Mouse (Mus musculus) olfactory bulb, adult 2 months (tissue): Measurements from ENCODE around the gene Cyp2j6. TPM values are rescaled to one million over a fixed set of nuclear protein-coding genes. Genes with fewer than 3 reads are reported as not detected.

Experiments used
- H3K27ac ChIP-seq: fragments of 200-500 bp; 2 replicates; pipeline ENCODE4 v1.5.1; 2012; ENCODE audit warnings: low read depth, low read length; ENCODE audit not compliant: insufficient read depth
- H3K4me1 ChIP-seq: fragments of 200-500 bp; 2 replicates; pipeline ENCODE4 v1.6.1; 2012; ENCODE audit warnings: low read length; ENCODE audit not compliant: control insufficient read depth, insufficient read depth
- H3K4me3 ChIP-seq: fragments of 200-500 bp; 2 replicates; pipeline ENCODE4 v1.5.1; 2012; ENCODE audit warnings: mild to moderate bottlenecking, low read depth, low read length, moderate library complexity; ENCODE audit not compliant: insufficient read depth
- CTCF ChIP-seq: fragments of 200-500 bp; IDR thresholded peaks from 2 replicates; pipeline ENCODE4 v1.5.1; 2012; ENCODE audit warnings: low read depth, mild to moderate bottlenecking, low read length, moderate library complexity; ENCODE audit not compliant: insufficient read depth
- POLR2A ChIP-seq: fragments of 200-500 bp; IDR thresholded peaks from 2 replicates; pipeline ENCODE4 v1.6.1; 2012; ENCODE audit warnings: mild to moderate bottlenecking, low read depth, low read length, moderate library complexity; ENCODE audit not compliant: insufficient read depth
- WGBS: fragments of 180-500 bp; shearing (Covaris S2); methylation state at CpG from one replicate; pipeline ENCODE4 v1.1.7; 2018; 5-methylcytosine and 5-hydroxymethylcytosine counted together
- polyA plus RNA-seq: library from polyadenylated mRNA; stranded (reverse); fragments of >200 nt; gene quantifications from 2 replicates; pipeline ENCODE4 v1.2.4, GENCODE M21; 2012; ENCODE audit warnings: low replicate concordance; ENCODE audit not compliant: missing spikeins, insufficient read depth, insufficient read length

Gene Cyp2j6
- polyA plus RNA-seq, 1 experiment, result not detected

DNA sequence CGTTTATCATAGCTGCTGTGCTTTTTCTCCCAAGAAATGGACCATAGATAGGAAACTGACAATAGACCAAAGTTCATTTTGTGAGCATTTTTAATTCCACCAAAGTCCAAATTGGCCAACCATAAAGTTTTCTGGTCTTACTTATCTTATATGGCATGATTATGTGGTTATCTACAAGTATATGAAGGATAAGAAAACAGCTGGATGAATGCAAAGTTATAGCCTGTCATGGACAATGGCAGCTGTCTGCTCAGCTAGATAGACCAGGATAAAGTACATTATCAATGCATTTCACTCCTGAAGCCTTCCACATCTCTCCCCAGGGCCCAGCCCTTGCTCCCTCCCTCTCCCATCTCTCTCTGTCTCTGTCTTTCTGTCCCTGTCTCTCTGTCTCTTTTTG is 7.0 kb upstream of the Cyp2j6 start:
- no peaks in the 10 kb centered on the region for H3K4me1 ChIP-seq
- no peak for TF ChIP-seq CTCF
- no peak for TF ChIP-seq POLR2A
- 90% methylated on average over 1 of the region's 1 CpGs for WGBS
- H3K27ac ChIP-seq, result no peak overlapping the region
- no peak overlapping the region for H3K4me3 ChIP-seq

DNA sequence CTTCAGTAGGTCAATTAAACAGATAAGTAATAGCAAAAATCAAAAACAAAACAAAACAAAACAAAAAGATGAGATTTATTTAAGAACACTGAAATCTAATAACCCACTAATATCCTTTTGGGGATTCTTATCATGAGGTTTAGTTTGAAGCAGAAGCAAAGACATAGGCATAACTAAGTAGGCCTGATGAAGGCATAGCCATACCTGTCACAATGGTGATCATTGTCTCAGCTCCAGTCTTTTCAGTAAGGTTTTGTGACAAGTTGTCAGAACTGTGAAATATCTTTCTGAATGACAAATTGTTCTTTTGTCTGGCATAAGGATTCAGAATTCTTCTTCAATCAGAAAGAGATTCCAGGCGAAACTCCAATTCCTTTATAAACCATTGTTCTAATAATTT is 6.3 kb upstream of the Cyp2j6 start:
- Histone ChIP-seq H3K27ac (no peak overlapping the region), H3K4me1 (no peaks in the 10 kb centered on the region), H3K4me3 (no peak overlapping the region)
- TF ChIP-seq POLR2A (no peak), CTCF (no peak)
- WGBS, result 96% methylated on average over 1 of the region's 1 CpGs

DNA sequence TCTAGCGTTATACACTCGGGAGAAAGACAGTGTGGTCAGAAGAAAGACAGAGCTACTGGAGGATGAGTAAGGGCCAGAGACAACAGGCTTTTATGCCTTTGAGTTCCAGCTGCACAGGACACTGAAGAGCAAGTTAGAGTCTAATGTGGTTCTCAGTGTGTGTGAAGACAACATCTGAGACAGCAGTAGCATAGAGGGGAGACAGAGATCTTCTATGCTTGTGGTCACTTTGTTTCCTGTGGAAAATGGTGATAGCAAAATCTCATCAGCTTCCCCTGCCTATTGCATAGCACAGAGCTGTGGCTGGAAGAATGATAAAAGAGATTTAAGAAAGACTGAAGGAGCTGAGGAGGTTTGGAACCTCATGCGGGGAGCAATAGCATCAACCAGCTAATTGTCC is 1.8 kb downstream of the Cyp2j6 start:
- Histone ChIP-seq H3K27ac (no peak overlapping the region), H3K4me3 (no peak overlapping the region), H3K4me1 (peaks cover 6% of the 10 kb centered on the region; the same call in 1 of the 2 replicates)
- 85% methylated on average over 3 of the region's 3 CpGs for WGBS
- TF ChIP-seq CTCF, result no peak
- TF ChIP-seq POLR2A, result no peak

DNA sequence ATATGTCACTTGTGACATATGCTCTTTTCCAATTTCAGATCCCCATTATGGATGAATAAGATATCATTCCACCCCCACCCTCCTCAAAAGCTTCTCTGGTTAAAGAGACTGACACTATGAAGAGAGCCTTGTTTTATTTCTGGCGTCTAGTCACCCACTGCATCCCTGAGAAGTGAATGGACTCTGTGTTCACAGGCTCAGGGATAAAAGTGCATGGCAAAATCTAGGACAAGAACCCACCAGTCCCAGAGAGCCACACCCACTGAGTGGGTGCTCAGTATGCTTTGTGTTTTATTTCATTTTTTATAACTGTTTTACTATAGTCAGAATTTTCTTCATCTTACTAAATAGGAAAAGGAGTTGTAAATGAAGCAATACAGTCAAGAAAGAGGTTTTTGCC is 7.5 kb downstream of the Cyp2j6 start:
- TF ChIP-seq POLR2A (no peak), CTCF (no peak)
- no peaks in the 10 kb centered on the region for H3K4me1 ChIP-seq
- no peak overlapping the region for H3K27ac ChIP-seq
- H3K4me3 ChIP-seq, result no peak overlapping the region
- WGBS, result 64% methylated on average over 1 of the region's 1 CpGs

DNA sequence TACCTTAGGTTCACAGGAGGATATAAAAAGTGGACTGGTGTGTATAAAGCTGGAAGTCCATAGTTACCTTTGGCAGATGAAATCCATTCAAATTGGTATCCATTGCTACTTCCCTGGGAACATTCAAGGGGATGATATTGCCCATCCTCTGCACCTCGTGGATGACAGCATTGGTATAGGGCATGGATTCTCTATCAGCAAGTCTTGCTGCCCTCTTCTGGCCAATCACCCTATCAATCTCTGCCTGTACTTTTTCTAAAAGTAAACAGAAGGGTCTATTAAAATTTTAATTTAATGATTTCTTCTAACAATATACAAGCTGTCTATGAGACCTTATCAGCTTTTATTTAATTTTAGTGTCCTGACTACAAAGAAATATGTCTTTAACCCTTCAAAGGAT is 27.7 kb downstream of the Cyp2j6 start:
- WGBS, result 17% methylated on average over 1 of the region's 1 CpGs

DNA sequence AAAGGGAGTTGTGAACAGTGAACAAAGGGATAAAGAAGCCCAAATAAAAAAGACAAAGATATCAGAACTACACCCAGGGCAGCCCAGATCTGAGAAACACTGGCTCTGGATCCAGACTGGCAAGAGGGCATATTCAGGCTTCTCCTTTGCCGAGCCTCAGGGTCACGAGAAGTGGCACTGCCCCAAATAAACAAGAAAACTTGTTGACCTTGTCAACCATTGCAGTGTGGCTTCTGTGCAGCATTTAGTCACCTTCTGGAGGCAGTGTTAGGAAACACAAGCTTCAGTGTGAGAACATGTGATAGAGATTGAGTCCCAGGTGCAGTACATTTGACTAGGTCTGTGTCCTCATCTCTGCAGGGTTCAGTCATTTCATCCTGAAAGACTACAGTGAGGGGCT is 31.2 kb downstream of the Cyp2j6 start:
- Histone ChIP-seq H3K4me1 (no peaks in the 10 kb centered on the region), H3K4me3 (no peak overlapping the region), H3K27ac (no peak overlapping the region)
- WGBS, result 79% methylated on average over 2 of the region's 2 CpGs
- no peak for TF ChIP-seq CTCF
- TF ChIP-seq POLR2A, result no peak

More for the DNA sequence above, 27.7 kb downstream of the Cyp2j6 start:
- Histone ChIP-seq H3K27ac (no peak overlapping the region), H3K4me3 (no peak overlapping the region), H3K4me1 (no peaks in the 10 kb centered on the region)
- TF ChIP-seq POLR2A (no peak), CTCF (no peak)

DNA sequence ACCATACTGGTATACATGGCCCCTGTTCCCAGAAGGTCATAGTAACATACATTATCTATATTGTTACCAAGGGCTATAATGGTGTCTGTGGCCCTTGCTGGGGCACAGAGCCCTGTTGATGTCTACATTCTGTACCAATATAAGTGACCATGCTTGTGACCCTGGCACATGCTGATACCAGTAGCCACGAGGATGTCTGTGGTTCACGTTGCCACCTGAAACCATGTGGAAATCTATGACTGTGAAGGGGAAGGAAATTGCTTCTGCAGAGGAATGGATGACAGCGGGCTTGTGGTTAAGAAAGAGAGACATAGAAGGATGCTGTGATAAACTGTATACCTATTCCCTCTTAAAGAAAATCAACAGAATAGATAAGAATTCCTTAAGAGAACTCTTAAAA is 43.4 kb downstream of the Cyp2j6 start:
- Histone ChIP-seq H3K4me3 (no peak overlapping the region), H3K27ac (no peak overlapping the region), H3K4me1 (no peaks in the 10 kb centered on the region)
- no peak for TF ChIP-seq CTCF
- no peak for TF ChIP-seq POLR2A
- WGBS, result 87% methylated on average over 3 of the region's 3 CpGs

DNA sequence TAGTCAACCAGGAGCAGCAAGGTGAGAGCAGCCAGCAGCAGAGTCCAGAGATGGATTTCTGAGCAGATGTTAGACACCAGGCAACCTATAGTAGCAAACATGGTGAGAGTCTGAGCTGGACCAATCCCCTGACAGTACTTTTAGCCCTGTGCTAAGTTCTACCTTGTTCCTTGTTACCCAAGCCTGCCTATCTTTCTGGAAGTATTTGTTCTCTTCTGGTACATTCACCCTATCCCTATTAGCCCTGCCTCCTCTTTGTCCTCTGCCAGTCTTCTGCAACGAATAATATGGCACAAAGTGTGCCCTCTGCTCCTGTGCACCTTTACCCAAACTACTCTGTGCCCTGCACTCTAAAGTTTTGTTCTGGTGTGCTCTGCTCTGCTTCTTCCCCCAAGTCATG is 46.2 kb downstream of the Cyp2j6 start, which contains the start of gene Cyp2j8:
TSS of gene Cyp2j8 (minus strand) at position 101 of the 400 bp plus-strand sequence.
- Histone ChIP-seq H3K27ac (no peak within 1 kb of the TSS), H3K4me1 (no peaks in the 10 kb centered on the region), H3K4me3 (no peak within 1 kb of the TSS)
- whole genome bisulfite sequencing, result 64% methylated on average over 1 of the region's 1 CpGs
- TF ChIP-seq POLR2A, result no peak
- TF ChIP-seq CTCF, result no peak

Other genes starting within 250 kb of the Cyp2j6 start
- not detected in 2 replicates for gene Cyp2j11, start 205.0 kb downstream of the Cyp2j6 start, polyA plus RNA-seq
- not detected in 2 replicates for gene Cyp2j8, start 46.3 kb downstream of the Cyp2j6 start, polyA plus RNA-seq
- gene Cyp2j9, start 37.9 kb upstream of the Cyp2j6 start, polyA plus RNA-seq, result not detected in 2 replicates
- gene Cyp2j5, start 110.5 kb upstream of the Cyp2j6 start, polyA plus RNA-seq, result not detected in 2 replicates
- gene Gm12695, start 231.5 kb upstream of the Cyp2j6 start, polyA plus RNA-seq, result not detected in 2 replicates